Mouse (Mus musculus): ENCODE measurements around the gene Il9r.

DNA sequence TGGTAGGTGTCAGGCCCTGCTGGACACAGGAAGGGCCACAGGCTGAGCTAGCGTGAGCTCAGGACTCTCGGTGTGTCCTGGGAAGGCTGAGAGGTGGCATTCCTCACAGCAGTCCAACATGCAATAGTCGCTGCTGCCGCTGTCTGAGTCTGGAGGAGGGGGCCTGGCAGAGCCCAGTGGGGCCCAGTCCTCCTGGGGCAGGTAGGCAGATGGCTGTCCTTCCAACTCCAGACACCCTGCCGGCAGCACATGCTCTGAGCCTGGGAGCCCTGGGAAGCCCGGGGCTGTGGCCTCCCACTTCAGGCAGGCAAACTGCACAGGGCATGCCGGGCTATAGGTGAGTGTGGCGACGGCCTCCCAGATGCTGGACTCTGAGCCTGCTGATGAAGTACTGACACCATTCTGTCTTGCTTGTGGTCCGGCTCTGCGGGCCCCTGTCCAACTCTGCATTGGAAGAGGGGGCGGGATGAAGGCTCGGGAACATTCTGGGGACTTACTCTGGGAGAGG lies 9.4 kb downstream of the Il9r start:
- no peak for TF ChIP-seq POLR2A (IDR thresholded peaks at IDR 0.05; ENCODE audit: low read depth, low read length)
- no peak for TF ChIP-seq CTCF (conservative IDR thresholded peaks at IDR 0.05 in 1 of 2, IDR thresholded peaks at IDR 0.05 in 1 of 2; ENCODE audit: low read depth in 2 of 2, low read length in 2 of 2)
- no peak for TF ChIP-seq UBTF (IDR thresholded peaks at IDR 0.05; ENCODE audit: low read depth, low read length)
- no peak for TF ChIP-seq POLR2AphosphoS2 (IDR thresholded peaks at IDR 0.05; ENCODE audit: low read depth, low read length)
- TF ChIP-seq RCOR1 (conservative IDR thresholded peaks at IDR 0.05; ENCODE audit: low read depth, low read length): no peak
- no peak for TF ChIP-seq ETS1 (conservative IDR thresholded peaks at IDR 0.05; ENCODE audit: low read depth, low read length)
- no peak for TF ChIP-seq HCFC1 (IDR thresholded peaks at IDR 0.05; ENCODE audit: low read depth, low read length)
- no peak for TF ChIP-seq ZC3H11A (IDR thresholded peaks at IDR 0.05; ENCODE audit: low read depth, low read length)
- no peak for TF ChIP-seq ZKSCAN1 (IDR thresholded peaks at IDR 0.05; ENCODE audit: borderline replicate concordance, low read depth, low read length)
- no peak for TF ChIP-seq USF2 (conservative IDR thresholded peaks at IDR 0.05; ENCODE audit: low read depth, low read length)
